Mouse (Mus musculus): ENCODE data around the gene Etl4.

GRCm38 (mm10) chr2:20776171-20776704, 866.7 kb downstream of the Etl4 start:
- TF ChIP-seq CTCF (IDR thresholded peaks at IDR 0.05): no peak
- no peak for TF ChIP-seq POLR2A (IDR thresholded peaks at IDR 0.05; ENCODE audit: insufficient read depth, low read depth, low read length)
- TF ChIP-seq EP300 (IDR thresholded peaks at IDR 0.05; ENCODE audit: insufficient read depth, low read depth, low read length): no peak

Data from heart, adult 2 months (tissue).